Mouse (Mus musculus) cerebellum, adult 8-10 months (tissue): ENCODE measurements around the gene Bmyc.
"Not testable (repeated sequence)": the region's sequence is repeated elsewhere in the genome, so short reads cannot be mapped to it uniquely, and the experiment has no call there.

Experiments
- DNase-seq: peaks from one replicate; pipeline ENCODE4 v3.0.0; 2022

Bmyc gene

DNA sequence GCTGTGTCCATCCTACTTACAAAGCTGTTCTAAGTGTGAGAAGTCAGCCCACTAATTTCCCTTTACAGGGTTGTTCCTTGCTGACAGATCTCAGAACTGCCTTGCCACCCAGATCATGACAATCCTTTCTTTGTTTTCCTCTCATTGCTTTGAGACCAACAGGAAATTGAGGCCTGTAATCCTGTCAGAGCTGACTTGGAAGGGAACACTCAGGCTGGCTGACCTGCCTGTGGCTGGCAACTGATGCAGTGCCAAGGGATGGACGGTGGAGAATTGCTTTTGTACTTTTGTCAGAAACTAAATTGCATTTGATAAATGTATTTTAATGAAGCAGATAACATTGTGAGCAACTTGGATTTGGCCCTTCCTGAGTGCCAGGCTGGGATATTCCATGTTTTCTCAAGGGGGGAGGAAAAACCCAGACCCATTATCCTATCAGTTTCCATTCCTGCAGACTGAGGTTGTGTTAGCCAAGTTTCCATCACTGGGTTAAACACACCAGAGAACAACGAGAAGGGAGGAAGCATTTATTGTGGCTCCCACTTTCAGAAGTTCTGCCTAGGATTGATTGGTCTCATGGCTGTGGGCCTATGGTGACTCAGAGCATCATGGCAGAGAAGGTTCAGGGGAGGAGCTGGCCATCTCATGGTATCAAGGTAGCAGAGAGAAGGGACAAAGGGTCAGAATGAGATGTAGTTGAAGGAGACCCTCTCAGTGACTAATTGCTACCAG is 26.8 kb downstream of the Bmyc start:
- no peak for DNase-seq

DNA sequence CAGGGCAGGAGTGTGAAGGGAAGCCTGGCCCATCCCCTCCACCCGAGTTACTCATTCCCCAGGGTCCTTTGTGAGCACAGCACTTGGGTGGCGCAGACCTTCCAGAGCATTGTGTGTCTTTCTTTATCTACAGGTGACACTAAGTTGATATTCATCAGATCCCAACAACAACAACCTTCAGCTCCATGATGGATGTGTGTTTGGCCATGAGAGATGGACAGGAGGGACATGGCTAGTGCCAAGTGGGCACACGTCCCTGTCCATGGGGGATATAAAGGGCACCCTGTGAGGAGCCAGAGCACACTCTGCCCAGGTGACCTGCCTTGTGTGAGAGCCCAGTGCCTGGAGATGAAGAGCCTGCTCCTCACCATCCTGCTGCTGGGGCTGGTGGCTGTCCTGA is 30.2 kb downstream of the Bmyc start, which contains the start of gene Obp2b:
Gene Obp2b (plus strand): TSS at position 301 of the 400 bp plus-strand sequence.
- not testable (repeated sequence) for DNase-seq

DNA sequence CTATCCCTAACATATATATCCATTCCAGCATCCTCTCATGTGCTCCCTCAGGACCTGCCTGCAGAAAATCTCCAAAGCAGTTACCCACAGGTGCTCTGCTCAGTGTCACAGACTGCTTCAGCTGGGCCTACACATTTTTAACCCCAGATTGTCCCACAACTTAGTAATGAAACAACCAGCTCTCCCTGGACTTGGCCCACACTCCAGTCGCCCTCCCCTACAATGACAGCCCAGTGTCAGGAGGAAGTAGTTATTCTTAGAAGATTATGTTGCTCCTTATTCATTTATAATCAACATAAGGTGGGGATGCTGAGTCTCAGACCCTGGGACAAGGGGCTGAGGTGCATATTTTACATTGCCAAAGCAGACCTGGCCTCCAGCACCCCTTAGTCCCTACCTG is 35.1 kb downstream of the Bmyc start:
- DNase-seq = no peak

DNA sequence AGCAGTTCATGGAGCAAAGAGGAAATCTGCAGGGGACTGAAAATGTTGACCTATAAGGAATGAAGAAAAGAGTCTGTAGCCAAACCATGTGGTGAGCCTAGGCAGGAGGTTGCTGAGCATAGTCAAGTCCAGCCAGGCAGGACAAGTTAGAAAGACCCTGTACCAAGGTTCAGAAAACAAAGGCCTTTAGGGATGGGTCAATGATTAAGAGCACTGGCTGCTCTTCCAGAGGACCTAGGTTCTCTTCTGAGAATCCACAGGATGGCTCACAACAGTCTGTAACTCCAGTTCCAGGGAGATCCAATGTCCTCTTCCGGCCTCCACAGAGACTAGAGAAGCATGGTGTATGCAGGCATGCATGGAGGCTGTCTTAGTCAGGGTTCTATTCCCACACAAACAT is 47.7 kb downstream of the Bmyc start:
- DNase-seq = no peak
